Mouse (Mus musculus) left cerebral cortex, adult 18-20 months (tissue): Measurements from ENCODE around the gene Emsy. TPM values are rescaled to one million over a fixed set of nuclear protein-coding genes. Genes with fewer than 3 reads are reported as not detected.

ENCODE experiments used
- DNase-seq, 2 experiments: peaks; one replicate each; pipeline ENCODE4 v3.0.0; 2021 to 2022; ENCODE audit warnings: low spot score in 2 of 2, mixed read lengths in 1 of 2
- total RNA-seq, 2 experiments: library from RNA; stranded (reverse); gene quantifications; 2 replicates each; pipeline ENCODE4 v1.2.3; 2021

Emsy gene
- total RNA-seq, 2 experiments from 2014 or later, result 62.8 to 64.8 TPM

- DNase-seq, result no peak
Observed at GRCm38 (mm10) chr7:98579731-98580130, 76.9 kb downstream of the Emsy start.

GRCm38 (mm10) chr7:98577461-98577860 is 79.1 kb downstream of the Emsy start:
- DNase-seq, result no peak

- DNase-seq, result no peak
Observed at GRCm38 (mm10) chr7:98575651-98576239, 80.8 kb downstream of the Emsy start.

DNA sequence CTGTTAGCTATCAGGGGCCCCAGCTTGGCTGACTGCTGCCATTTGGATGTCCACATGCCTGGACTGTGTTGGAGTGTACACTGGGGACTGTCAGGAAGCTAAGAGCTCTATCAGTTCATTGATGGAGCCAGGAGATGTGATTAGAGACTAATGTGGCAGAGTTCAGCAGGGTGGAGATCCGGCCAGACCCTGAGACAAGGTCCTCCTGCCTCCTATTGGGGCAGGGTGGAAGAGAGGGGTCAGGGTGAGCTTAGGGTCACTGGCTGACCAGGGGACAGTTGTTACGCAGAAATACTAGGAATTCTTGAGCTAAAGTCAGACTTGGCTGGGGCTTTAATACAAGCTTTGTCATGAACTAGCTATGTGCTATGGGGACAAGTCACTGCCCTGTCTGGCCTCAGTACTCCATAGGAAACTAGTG is 81.8 kb downstream of the Emsy start:
- no peak for DNase-seq

GRCm38 (mm10) chr7:98574271-98574670 is 82.3 kb downstream of the Emsy start:
- no peak for DNase-seq

- peak; percentile 27 to 51 for DNase-seq
Observed at GRCm38 (mm10) chr7:98573231-98573781, 83.3 kb downstream of the Emsy start.

DNA sequence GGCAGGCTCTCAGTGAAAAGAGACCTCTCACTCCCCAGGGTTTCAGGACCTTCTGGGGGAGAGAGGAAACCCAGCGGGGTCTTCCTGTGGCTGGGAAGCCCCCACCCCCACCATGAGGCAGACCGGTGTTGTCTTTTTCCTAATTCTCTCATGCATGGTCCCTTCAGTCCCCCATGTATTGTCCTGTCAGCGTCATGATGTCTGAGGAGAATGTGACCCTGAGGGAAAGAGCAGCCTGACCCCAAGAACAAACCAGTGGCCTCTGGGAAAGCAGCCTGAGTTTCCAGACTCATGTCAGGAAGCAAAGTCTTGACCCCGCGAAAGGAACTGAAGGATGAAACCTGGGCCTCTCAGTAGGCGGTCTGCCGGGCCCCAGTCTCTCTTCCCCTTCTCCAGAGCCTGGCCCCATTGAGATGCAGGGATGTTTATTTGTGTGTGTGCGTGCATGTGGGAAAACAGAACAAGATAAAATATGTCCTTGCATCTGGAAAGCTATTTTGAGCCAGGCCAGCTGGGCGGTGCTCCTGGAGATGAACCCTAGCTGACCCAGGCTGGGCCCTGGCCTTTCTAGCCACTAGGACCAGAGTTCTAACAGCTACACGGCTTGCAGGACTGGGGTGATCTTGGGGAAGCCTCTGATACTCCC is 84.2 kb downstream of the Emsy start:
- no peak for DNase-seq

DNA sequence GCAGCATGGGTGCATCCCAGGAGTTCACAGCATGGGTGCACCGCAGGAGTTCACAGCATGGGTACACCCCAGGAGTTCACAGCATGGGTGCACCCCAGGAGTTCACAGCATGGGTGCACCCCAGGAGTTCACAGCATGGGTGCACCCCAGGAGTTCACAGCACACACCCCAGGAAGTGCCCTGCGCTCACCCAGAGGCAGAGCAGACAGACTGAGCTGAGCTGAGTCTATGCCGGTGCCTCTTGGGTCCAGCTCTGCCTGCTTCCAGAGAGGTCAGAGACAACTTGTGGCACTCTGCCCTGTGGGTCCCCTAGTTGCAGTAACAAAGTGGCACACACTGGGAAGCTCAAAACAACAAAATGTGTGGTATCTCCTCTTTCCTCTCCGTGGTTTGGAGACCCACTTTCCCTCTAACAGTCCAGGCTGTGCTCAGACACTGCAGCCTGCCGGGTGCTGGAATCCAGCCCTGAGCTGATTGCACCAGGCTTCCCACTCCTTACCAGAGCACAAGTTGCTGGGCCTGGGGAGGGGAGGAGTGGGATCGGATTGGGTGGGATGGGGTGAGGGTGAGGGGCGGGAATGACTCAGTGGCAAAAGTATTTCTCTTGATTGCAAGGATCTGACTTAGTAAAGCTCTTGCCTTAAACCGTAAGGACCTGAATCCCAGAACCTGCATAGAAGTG is 85.6 kb downstream of the Emsy start:
- no peak for DNase-seq

DNA sequence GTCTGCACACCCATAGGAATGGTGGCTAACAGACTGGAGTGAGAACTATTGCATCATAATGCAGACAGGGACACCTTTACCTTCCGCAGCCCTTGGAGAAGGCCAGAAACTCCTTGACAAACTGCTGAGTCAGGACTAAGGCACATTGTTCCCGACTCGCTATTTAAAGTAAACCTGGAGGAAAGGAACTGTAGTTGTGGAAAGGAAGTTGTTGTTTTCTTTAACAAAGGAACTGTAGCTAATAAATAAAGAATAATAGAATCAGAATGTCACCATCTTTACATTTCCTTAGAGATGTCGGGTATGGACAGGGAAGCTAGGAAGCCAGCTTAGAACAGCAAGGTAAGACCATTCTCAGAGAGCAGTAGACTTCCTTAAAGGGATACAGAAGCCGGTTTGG is 89.5 kb downstream of the Emsy start:
- no peak for DNase-seq

DNA sequence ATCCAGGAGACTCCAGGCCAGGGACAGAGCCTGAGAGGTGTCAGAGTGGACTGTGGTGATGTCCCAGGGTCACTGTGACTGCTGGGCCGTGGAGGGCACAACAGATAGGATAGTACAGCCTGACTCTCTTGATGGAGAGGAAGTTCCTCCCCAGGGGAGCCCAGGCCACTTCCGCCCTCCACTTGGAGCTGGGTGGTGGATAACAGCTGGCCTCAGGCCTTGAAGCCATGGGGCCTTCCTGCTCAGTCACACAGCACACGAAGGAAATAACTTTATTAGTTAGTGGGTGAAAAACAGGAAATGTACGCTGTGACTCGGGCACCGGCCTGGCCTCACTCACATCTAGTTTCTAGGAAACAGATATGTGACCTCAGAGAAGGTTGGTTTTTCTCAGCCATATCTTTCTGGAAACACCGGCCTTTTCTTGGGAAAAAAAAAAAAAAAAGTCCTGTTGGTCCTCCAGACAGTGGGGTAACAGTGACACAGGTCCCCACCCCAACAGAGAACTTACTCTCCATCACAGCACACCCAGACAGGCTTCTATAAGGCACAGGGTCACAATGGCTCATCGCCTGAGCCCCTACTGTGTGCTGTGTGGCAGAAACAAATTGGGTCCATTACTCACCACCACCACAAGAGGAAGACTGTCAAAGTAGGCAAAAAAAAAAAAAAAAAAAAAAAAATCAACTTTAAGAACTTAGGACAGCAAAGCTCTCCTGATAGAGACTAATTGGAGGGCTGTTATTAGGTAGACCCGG is 91.8 kb downstream of the Emsy start:
- DNase-seq, result no peak

GRCm38 (mm10) chr7:98563991-98564390 is 92.6 kb downstream of the Emsy start:
- DNase-seq, result no peak

GRCm38 (mm10) chr7:98562966-98563365 is 93.6 kb downstream of the Emsy start:
- DNase-seq, result no peak

DNA sequence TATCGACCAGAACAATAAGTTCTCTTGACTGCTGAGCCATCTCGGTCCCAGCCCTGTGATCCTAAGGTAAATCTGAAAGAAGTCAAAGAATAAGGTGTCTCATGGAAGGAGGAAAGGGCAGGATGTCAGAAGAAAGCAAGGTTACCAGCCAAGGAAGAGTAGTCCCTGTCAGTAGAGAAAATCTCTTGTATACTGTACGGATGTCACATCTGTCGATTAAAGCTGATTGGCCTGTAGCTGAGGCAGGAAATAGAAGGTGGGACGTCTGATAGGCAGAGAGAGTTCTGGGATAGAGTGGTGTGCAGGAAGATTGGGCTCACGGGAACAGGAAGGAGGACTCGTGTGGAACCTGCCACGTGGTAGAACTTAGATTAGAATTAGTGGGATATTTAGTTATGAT is 94.4 kb downstream of the Emsy start:
- DNase-seq, result no peak

GRCm38 (mm10) chr7:98561556-98562164 is 94.9 kb downstream of the Emsy start:
- DNase-seq, result no peak

DNA sequence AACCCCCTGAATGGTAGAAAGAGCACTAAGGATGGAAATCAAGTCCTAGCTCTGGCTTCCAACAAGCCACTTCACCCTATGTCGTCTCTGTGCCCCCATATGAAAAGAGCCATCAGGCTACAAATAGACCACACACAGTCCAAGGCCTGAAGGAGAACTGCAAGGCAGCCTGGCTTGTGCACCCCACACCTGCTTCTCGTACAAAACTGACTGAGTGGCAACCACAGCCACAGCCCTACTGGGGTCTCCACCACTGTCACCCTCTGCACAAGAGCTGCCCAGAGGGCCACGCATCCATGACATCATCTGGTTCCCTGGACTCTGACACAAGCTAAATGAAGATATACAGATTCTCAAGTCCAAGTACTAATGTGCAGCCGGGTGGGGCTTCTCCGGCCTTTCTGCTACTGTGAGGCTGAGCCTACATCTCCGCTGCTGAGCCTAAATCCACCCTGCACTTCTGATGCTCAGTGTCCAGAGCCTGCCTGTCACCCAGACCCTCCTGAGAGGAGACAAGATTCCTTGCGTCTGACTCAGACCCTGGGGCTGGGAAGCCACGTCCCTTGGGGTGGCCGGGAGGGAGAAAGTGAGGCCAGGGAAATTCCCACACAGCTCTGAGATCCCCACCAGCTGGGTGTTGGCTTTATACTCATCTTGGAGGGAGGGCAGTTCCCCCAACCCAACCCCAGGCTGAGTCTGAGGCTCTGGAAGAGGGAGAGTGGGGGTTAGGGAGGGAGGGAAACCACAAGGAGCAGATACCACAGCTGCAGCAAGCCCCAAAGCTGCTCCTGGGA is 98.3 kb downstream of the Emsy start:
- no peak for DNase-seq

DNA sequence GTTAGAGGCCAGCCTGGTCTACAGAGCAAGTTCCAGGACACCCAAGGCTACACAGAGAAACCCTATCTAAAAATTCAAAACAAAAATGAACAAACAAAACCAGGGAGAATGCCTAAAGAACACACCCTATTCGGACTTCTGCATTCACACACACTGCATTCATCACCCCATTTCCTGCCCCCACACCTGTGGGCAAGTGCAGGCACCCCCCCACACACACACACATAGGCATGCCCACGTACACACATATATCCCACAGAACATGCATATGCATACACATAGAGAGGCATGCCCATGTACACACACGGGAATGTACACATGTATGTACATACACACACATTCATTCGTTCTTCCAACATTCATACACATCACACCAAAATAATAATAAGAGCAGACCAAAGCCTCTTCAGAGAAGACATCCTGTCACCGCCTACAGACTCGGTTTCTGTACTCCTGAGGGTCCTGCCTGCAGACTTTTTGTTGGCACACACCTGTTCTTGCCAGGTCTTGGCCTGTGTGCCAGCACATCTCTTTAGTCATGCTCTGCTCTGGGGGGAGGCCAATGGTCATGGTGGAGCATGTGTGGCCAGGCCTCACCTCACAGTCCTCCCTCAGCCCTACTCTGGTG is 99.7 kb downstream of the Emsy start:
- DNase-seq, result no peak

GRCm38 (mm10) chr7:98551041-98551440 is 105.5 kb downstream of the Emsy start:
- DNase-seq, result no peak

GRCm38 (mm10) chr7:98550596-98550995 is 106.0 kb downstream of the Emsy start:
- DNase-seq, result no peak

GRCm38 (mm10) chr7:98548839-98549238 is 107.7 kb downstream of the Emsy start:
- DNase-seq, result no peak

- DNase-seq, result no peak
Observed at GRCm38 (mm10) chr7:98544556-98544955, 112.0 kb downstream of the Emsy start.
